Mouse (Mus musculus): ENCODE data around the gene Ttll11. TPM values are rescaled to one million over a fixed set of nuclear protein-coding genes. Genes with fewer than 3 reads are reported as not detected.

Ttll11 gene
- total RNA-seq, 1 experiment, result 0.31 TPM

- Histone ChIP-seq H3K27ac (ENCODE audit: insufficient read depth, low read depth, low read length, poor library complexity, severe bottlenecking) (no peak overlapping the region), H3K36me3 (ENCODE audit: control insufficient read depth, insufficient read depth, low read length, poor library complexity, severe bottlenecking) (no peaks in the 10 kb centered on the region), H3K4me3 (ENCODE audit: insufficient read depth in 1 of 2, low read depth in 1 of 2, low read length in 2 of 2, poor library complexity in 1 of 2, severe bottlenecking in 1 of 2) (no peak overlapping the region), H3K9me3 (ENCODE audit: control insufficient read depth, insufficient read depth, low read depth, low read length) (no peaks in the 10 kb centered on the region), H3K9ac (ENCODE audit: insufficient read depth, low read depth, low read length, poor library complexity, severe bottlenecking) (no peak overlapping the region), H3K4me1 (ENCODE audit: control insufficient read depth in 2 of 2, insufficient read depth in 2 of 2, low read length in 2 of 2, poor library complexity in 1 of 2) (no peaks in the 10 kb centered on the region)
- TF ChIP-seq HCFC1 (IDR thresholded peaks at IDR 0.05; ENCODE audit: borderline replicate concordance, insufficient read depth, low read length) (no peak), ZNF384 (IDR thresholded peaks at IDR 0.05; ENCODE audit: low read depth, low read length) (no peak), MAFK (IDR thresholded peaks at IDR 0.05; ENCODE audit: insufficient read depth, low read depth, low read length) (no peak), CHD2 (IDR thresholded peaks at IDR 0.05; ENCODE audit: low read depth, low read length) (no peak), ZC3H11A (IDR thresholded peaks at IDR 0.05; ENCODE audit: borderline replicate concordance, low read depth, low read length) (no peak)
- in situ Hi-C loops (cut with MboI; ENCODE audit: low sequenced_read_pairs in 2 of 2, unreplicated experiment in 2 of 2), result no loop called here
- no peak for DNase-seq (ENCODE audit: low read depth, low spot score)
Observed at GRCm38 (mm10) chr2:35776935-35777334, 202.8 kb downstream of the Ttll11 start.

GRCm38 (mm10) chr2:35775651-35776055 lies 204.1 kb downstream of the Ttll11 start:
- Histone ChIP-seq H3K9me3 (ENCODE audit: control insufficient read depth, insufficient read depth, low read depth, low read length) (no peaks in the 10 kb centered on the region), H3K9ac (ENCODE audit: insufficient read depth, low read depth, low read length, poor library complexity, severe bottlenecking) (no peak overlapping the region), H3K36me3 (ENCODE audit: control insufficient read depth, insufficient read depth, low read length, poor library complexity, severe bottlenecking) (no peaks in the 10 kb centered on the region), H3K4me3 (ENCODE audit: insufficient read depth in 1 of 2, low read depth in 1 of 2, low read length in 2 of 2, poor library complexity in 1 of 2, severe bottlenecking in 1 of 2) (no peak overlapping the region), H3K27ac (ENCODE audit: insufficient read depth, low read depth, low read length, poor library complexity, severe bottlenecking) (no peak overlapping the region), H3K4me1 (ENCODE audit: control insufficient read depth in 2 of 2, insufficient read depth in 2 of 2, low read length in 2 of 2, poor library complexity in 1 of 2) (no peaks in the 10 kb centered on the region)
- TF ChIP-seq ZC3H11A (IDR thresholded peaks at IDR 0.05; ENCODE audit: borderline replicate concordance, low read depth, low read length) (no peak), ZNF384 (IDR thresholded peaks at IDR 0.05; ENCODE audit: low read depth, low read length) (no peak), HCFC1 (IDR thresholded peaks at IDR 0.05; ENCODE audit: borderline replicate concordance, insufficient read depth, low read length) (no peak), CHD2 (IDR thresholded peaks at IDR 0.05; ENCODE audit: low read depth, low read length) (no peak), MAFK (IDR thresholded peaks at IDR 0.05; ENCODE audit: insufficient read depth, low read depth, low read length) (no peak)
- no peak for DNase-seq (ENCODE audit: low read depth, low spot score)
- in situ Hi-C loops (cut with MboI; ENCODE audit: low sequenced_read_pairs in 2 of 2, unreplicated experiment in 2 of 2), result no loop called here

GRCm38 (mm10) chr2:35770541-35770940 lies 209.2 kb downstream of the Ttll11 start:
- in situ Hi-C loops (cut with MboI; ENCODE audit: low sequenced_read_pairs in 2 of 2, unreplicated experiment in 2 of 2), result no loop called here
- no peak overlapping the region for H3K4me3 ChIP-seq (ENCODE audit: insufficient read depth in 1 of 2, low read depth in 1 of 2, low read length in 2 of 2, poor library complexity in 1 of 2, severe bottlenecking in 1 of 2)
- H3K4me1 ChIP-seq (ENCODE audit: control insufficient read depth in 2 of 2, insufficient read depth in 2 of 2, low read length in 2 of 2, poor library complexity in 1 of 2), result peaks cover 0 to 12% of the 10 kb centered on the region in 2 experiments; a peak in 1 of 4 replicates

GRCm38 (mm10) chr2:35769398-35769797 lies 210.3 kb downstream of the Ttll11 start:
- Histone ChIP-seq H3K9me3 (ENCODE audit: control insufficient read depth, insufficient read depth, low read depth, low read length) (no peaks in the 10 kb centered on the region), H3K9ac (ENCODE audit: insufficient read depth, low read depth, low read length, poor library complexity, severe bottlenecking) (no peak overlapping the region), H3K4me1 (ENCODE audit: control insufficient read depth in 2 of 2, insufficient read depth in 2 of 2, low read length in 2 of 2, poor library complexity in 1 of 2) (peaks cover 0 to 12% of the 10 kb centered on the region in 2 experiments; a peak in 1 of 4 replicates), H3K27ac (ENCODE audit: insufficient read depth, low read depth, low read length, poor library complexity, severe bottlenecking) (no peak overlapping the region), H3K4me3 (ENCODE audit: insufficient read depth in 1 of 2, low read depth in 1 of 2, low read length in 2 of 2, poor library complexity in 1 of 2, severe bottlenecking in 1 of 2) (no peak overlapping the region), H3K36me3 (ENCODE audit: control insufficient read depth, insufficient read depth, low read length, poor library complexity, severe bottlenecking) (no peaks in the 10 kb centered on the region)
- no peak for DNase-seq (ENCODE audit: low read depth, low spot score)
- in situ Hi-C loops (cut with MboI; ENCODE audit: low sequenced_read_pairs in 2 of 2, unreplicated experiment in 2 of 2), result no loop called here
- no peak for TF ChIP-seq ZC3H11A (IDR thresholded peaks at IDR 0.05; ENCODE audit: borderline replicate concordance, low read depth, low read length)
- TF ChIP-seq ZNF384 (IDR thresholded peaks at IDR 0.05; ENCODE audit: low read depth, low read length), result no peak
- no peak for TF ChIP-seq CHD2 (IDR thresholded peaks at IDR 0.05; ENCODE audit: low read depth, low read length)
- TF ChIP-seq MAFK (IDR thresholded peaks at IDR 0.05; ENCODE audit: insufficient read depth, low read depth, low read length), result no peak
- no peak for TF ChIP-seq HCFC1 (IDR thresholded peaks at IDR 0.05; ENCODE audit: borderline replicate concordance, insufficient read depth, low read length)

More at GRCm38 (mm10) chr2:35770541-35770940, 209.2 kb downstream of the Ttll11 start:
- TF ChIP-seq ZC3H11A (IDR thresholded peaks at IDR 0.05; ENCODE audit: borderline replicate concordance, low read depth, low read length) (no peak), ZNF384 (IDR thresholded peaks at IDR 0.05; ENCODE audit: low read depth, low read length) (no peak), CHD2 (IDR thresholded peaks at IDR 0.05; ENCODE audit: low read depth, low read length) (no peak), HCFC1 (IDR thresholded peaks at IDR 0.05; ENCODE audit: borderline replicate concordance, insufficient read depth, low read length) (no peak), MAFK (IDR thresholded peaks at IDR 0.05; ENCODE audit: insufficient read depth, low read depth, low read length) (no peak)
- Histone ChIP-seq H3K9me3 (ENCODE audit: control insufficient read depth, insufficient read depth, low read depth, low read length) (no peaks in the 10 kb centered on the region), H3K9ac (ENCODE audit: insufficient read depth, low read depth, low read length, poor library complexity, severe bottlenecking) (no peak overlapping the region), H3K27ac (ENCODE audit: insufficient read depth, low read depth, low read length, poor library complexity, severe bottlenecking) (no peak overlapping the region), H3K36me3 (ENCODE audit: control insufficient read depth, insufficient read depth, low read length, poor library complexity, severe bottlenecking) (no peaks in the 10 kb centered on the region)
- no peak for DNase-seq (ENCODE audit: low read depth, low spot score)
